Mouse (Mus musculus) embryonic facial prominence, embryonic 11.5 days (tissue): ENCODE results near the gene C1qtnf1. TPM values are rescaled to one million over a fixed set of nuclear protein-coding genes. Genes with fewer than 3 reads are reported as not detected.
A peak's percentile ranks its signal among the peaks of the same experiment; 100 is the strongest.

Experiments used
- ATAC-seq: fragments of 200-750 bp; cut with Nextera tagmentation; replicated peaks from 2 replicates; pipeline ENCODE4 v1.8.0; 2017; ENCODE audit warnings: low read depth; ENCODE audit not compliant: insufficient number of reproducible peaks, low FRiP score, low TSS enrichment
- DNase-seq: peaks from one replicate; pipeline ENCODE4 v3.0.0-alpha.2; 2015; ENCODE audit warnings: low spot score
- H3K27ac ChIP-seq: fragments of 300-500 bp; sonication (generic); replicated peaks from 2 replicates; pipeline ENCODE4 v1.5.1; 2014; ENCODE audit warnings: mild to moderate bottlenecking, low read depth, low read length, control low read depth
- H3K27me3 ChIP-seq: fragments of 300-500 bp; sonication (generic); 2 replicates; pipeline ENCODE4 v1.6.1; 2014; ENCODE audit warnings: mild to moderate bottlenecking, low read length, moderate library complexity, mixed read lengths; ENCODE audit not compliant: control insufficient read depth, insufficient read depth
- H3K36me3 ChIP-seq: fragments of 300-500 bp; sonication (generic); replicated peaks from 2 replicates; pipeline ENCODE4 v1.6.1; 2014; ENCODE audit warnings: low read depth, mild to moderate bottlenecking, low read length, moderate library complexity, mixed read lengths; ENCODE audit not compliant: control insufficient read depth, insufficient read depth
- H3K4me1 ChIP-seq: fragments of 300-500 bp; sonication (generic); 2 replicates; pipeline ENCODE4 v1.6.1; 2014; ENCODE audit warnings: low read length, mixed read lengths; ENCODE audit not compliant: control insufficient read depth, insufficient read depth
- H3K4me2 ChIP-seq: fragments of 300-500 bp; sonication (generic); 2 replicates; pipeline ENCODE4 v1.6.1; 2014; ENCODE audit warnings: low read depth, mild to moderate bottlenecking, control low read depth, low read length, moderate library complexity
- H3K4me3 ChIP-seq: fragments of 300-500 bp; sonication (generic); 2 replicates; pipeline ENCODE4 v1.5.1; 2014; ENCODE audit warnings: low read depth, low read length, control low read depth
- H3K9ac ChIP-seq: fragments of 300-500 bp; sonication (generic); replicated peaks from 2 replicates; pipeline ENCODE4 v1.6.1; 2014; ENCODE audit warnings: mild to moderate bottlenecking, control low read depth, low read length
- H3K9me3 ChIP-seq: fragments of 300-500 bp; sonication (generic); replicated peaks from 2 replicates; pipeline ENCODE4 v1.6.1; 2016; ENCODE audit warnings: mild to moderate bottlenecking, low read length, inconsistent platforms, mixed read lengths; ENCODE audit not compliant: control insufficient read depth
- WGBS: fragments of 180-500 bp; shearing (Covaris S2); extraction: QIAGEN DNeasy Blood & Tissue Kit; methylation state at CpG from one replicate; pipeline ENCODE4 v1.1.7; 2014; 5-methylcytosine and 5-hydroxymethylcytosine counted together
- polyA plus RNA-seq: library from polyadenylated mRNA; unstranded; fragments of >200 nt; fragmentation: Nextera tagmentation; extraction: Ambion mirVana; gene quantifications from 2 replicates; pipeline ENCODE4 v1.2.1, GENCODE M21; 2014

Gene C1qtnf1
- polyA plus RNA-seq, 1 experiment from 2014 or later: 5.0 TPM

DNA sequence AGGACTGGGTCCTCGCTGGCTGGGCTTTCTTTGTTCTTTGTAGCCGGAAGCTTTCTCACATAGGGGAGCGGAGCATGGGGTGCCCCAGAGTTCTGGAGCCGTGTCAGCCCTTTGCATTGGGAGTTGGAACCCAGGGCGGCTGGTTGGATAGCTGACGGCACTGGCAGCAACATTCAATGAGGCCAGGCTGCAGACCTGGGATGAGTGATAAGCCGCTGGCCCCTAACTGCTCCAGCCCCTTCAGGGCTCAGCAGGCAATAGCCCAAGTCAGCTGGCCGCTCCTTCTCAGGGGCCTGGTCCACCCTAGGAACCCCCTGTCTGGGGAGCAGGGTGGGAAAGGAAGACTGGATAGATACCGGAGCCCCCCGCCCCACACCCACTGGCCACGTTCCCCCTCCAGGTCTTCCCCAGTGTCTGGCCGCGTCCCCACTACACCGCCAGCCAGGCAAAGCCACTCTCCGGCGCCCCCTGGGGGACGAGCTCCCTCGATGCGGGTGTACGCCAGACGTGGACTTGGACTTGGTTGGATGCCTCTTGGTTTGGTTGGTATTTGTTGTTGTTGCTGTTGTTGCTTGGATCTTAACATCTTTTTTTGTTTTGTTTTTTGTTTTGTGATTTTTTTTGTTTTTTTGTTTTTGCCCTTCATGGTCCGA is 62.7 kb downstream of the C1qtnf1 start:
- DNase-seq (peak; percentile 83), ATAC-seq (peak; percentile 25; the same call in 1 of the 2 replicates)
- Histone ChIP-seq H3K9me3 (no peaks in the 10 kb centered on the region), H3K36me3 (no peaks in the 10 kb centered on the region), H3K9ac (peak overlapping the region; percentile 34), H3K4me1 (peaks cover 8% of the 10 kb centered on the region), H3K27me3 (no peaks in the 10 kb centered on the region), H3K27ac (no peak overlapping the region), H3K4me3 (no peak overlapping the region), H3K4me2 (peak overlapping the region; percentile 29)
- WGBS: 15% methylated on average over 22 of the region's 22 CpGs

GRCm38 (mm10) chr11:118491230-118491629 is 63.2 kb downstream of the C1qtnf1 start:
- no peak overlapping the region for H3K4me3 ChIP-seq
- H3K9ac ChIP-seq: no peak overlapping the region
- H3K36me3 ChIP-seq: no peaks in the 10 kb centered on the region
- H3K9me3 ChIP-seq: no peaks in the 10 kb centered on the region
- ATAC-seq (no peak), DNase-seq (no peak)
- 89% methylated on average over 7 of the region's 7 CpGs for WGBS
- H3K4me1 ChIP-seq: peaks cover 8% of the 10 kb centered on the region
- H3K27me3 ChIP-seq: no peaks in the 10 kb centered on the region
- H3K4me2 ChIP-seq: no peak overlapping the region
- no peak overlapping the region for H3K27ac ChIP-seq

- H3K9me3 ChIP-seq: no peaks in the 10 kb centered on the region
- no peaks in the 10 kb centered on the region for H3K36me3 ChIP-seq
- no peak overlapping the region for H3K4me2 ChIP-seq
- H3K4me1 ChIP-seq: peaks cover 8% of the 10 kb centered on the region
- no peak for DNase-seq
- no peak overlapping the region; the same call in 1 of the 2 replicates for H3K27ac ChIP-seq
- H3K9ac ChIP-seq: no peak overlapping the region
- H3K27me3 ChIP-seq: no peaks in the 10 kb centered on the region
- ATAC-seq: no peak
- WGBS: 83% methylated on average over 2 of the region's 2 CpGs
- no peak overlapping the region for H3K4me3 ChIP-seq
Measured at GRCm38 (mm10) chr11:118493458-118493857, 65.5 kb downstream of the C1qtnf1 start.

DNA sequence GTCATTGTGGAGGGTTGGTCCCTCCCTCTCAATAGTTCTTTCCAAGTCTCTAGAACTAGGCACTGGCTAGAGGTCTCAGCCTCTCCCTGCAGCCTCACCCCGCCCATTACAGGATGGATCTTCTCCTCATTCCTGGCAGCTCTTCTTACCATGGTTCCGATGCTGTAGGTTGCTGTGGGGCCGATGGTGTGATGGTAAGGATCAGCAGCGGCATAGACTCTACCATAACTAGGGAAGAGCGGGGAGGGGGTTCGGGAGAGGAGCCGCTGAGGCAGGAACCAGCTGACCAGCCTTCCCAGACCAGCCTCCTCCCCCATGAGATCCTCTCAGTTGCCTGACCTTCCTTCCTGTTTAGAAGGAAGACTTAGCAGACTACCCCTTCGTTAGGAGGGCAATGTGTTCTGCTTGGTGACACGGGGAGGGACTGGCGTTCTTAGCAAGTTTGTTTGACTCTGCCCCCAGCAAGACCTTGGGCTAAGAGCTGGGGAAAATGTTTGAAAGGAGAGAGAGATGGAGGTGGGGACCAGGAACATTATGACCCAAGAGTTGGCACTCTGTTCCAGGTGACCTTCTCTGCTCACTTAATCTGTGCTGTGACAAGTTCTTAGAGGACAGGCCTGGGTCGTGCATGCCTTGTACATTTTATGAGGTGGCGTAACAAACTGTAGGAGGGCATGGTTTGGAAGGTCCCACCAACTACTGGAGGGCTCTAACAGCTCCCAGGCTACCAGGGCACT is 66.2 kb downstream of the C1qtnf1 start:
- H3K27ac ChIP-seq: no peak overlapping the region
- 78% methylated on average over 12 of the region's 12 CpGs for WGBS
- H3K9ac ChIP-seq: no peak overlapping the region
- peaks cover 8% of the 10 kb centered on the region for H3K4me1 ChIP-seq
- H3K9me3 ChIP-seq: no peaks in the 10 kb centered on the region
- DNase-seq: no peak
- no peaks in the 10 kb centered on the region for H3K27me3 ChIP-seq
- no peak for ATAC-seq
- H3K4me3 ChIP-seq: no peak overlapping the region
- H3K36me3 ChIP-seq: no peaks in the 10 kb centered on the region
- no peak overlapping the region for H3K4me2 ChIP-seq

DNA sequence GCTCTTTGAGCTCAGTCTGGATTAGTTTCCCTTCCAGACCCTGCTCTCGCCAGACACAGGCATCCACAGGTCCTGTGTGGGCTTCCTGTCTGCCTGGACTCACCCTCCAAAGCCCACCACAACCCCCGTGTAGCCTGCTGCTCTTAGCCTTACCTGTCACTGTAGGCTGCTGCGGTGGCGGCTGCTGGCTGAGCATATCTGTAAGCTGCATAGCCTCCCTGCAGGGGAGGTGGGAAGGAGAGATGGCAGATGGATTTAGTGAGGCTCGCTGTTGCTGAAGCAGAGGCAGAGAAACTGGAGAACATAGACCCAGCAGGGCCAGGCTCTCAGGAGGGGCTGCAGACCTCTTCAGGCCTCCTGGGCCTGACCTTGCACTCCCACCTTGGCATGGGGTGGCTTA is 67.1 kb downstream of the C1qtnf1 start:
- no peaks in the 10 kb centered on the region for H3K36me3 ChIP-seq
- H3K27me3 ChIP-seq: no peaks in the 10 kb centered on the region
- DNase-seq (no peak), ATAC-seq (no peak)
- no peak overlapping the region for H3K4me2 ChIP-seq
- peaks cover 8% of the 10 kb centered on the region for H3K4me1 ChIP-seq
- 36% methylated on average over 5 of the region's 5 CpGs for WGBS
- no peak overlapping the region for H3K27ac ChIP-seq
- no peaks in the 10 kb centered on the region for H3K9me3 ChIP-seq
- no peak overlapping the region for H3K9ac ChIP-seq
- H3K4me3 ChIP-seq: no peak overlapping the region

DNA sequence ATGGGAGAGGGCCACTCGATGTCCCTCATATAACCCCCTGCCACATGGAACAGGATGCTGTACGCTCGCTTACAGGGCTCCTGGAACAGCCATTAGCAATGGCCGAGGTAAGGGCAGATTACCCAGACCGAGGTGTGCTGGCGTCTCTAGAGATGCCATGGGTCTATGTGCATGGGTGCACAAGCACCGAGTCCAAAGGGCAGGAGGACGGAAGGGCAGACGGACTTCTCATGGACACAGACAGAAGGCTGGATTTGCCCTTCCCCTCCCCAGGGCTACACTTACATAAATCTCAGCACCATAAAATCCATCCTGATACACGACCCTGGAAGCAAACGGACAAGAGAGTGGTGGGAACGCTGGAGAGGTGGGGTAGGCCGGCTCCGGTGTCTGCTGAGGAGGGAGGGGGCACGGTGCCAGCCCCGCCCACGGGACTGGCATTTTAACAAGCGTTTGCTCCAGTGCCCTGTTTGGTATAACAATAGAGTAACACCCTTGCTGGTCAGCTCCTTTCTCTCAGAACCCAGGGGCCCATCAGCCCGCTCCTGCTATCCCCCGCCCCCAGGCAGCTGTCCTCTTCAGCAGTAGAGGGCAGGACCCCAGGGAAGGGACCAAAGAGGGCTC is 68.2 kb downstream of the C1qtnf1 start:
- Histone ChIP-seq H3K4me1 (no peaks in the 10 kb centered on the region), H3K9ac (no peak overlapping the region), H3K36me3 (no peaks in the 10 kb centered on the region), H3K27ac (no peak overlapping the region), H3K4me2 (no peak overlapping the region), H3K27me3 (no peaks in the 10 kb centered on the region), H3K9me3 (no peaks in the 10 kb centered on the region), H3K4me3 (no peak overlapping the region)
- WGBS: 56% methylated on average over 20 of the region's 20 CpGs
- DNase-seq (no peak), ATAC-seq (no peak)

Other genes with a start within 250 kb of the C1qtnf1 start
- gene Cyth1, start 179.6 kb upstream of the C1qtnf1 start, polyA plus RNA-seq: 10.3 and 11.4 TPM in 2 replicates
- gene Usp36, start 138.0 kb upstream of the C1qtnf1 start, polyA plus RNA-seq: 8.1 and 10.4 TPM in 2 replicates
- gene Cep295nl, start 85.7 kb upstream of the C1qtnf1 start, polyA plus RNA-seq: 0.21 and 0.76 TPM in 2 replicates
- 73.2 and 75.7 TPM in 2 replicates for gene Timp2, start 72.5 kb upstream of the C1qtnf1 start, polyA plus RNA-seq
- 1.0 and 1.7 TPM in 2 replicates for gene Lgals3bp, start 26.1 kb upstream of the C1qtnf1 start, polyA plus RNA-seq
- 19.5 and 23.2 TPM in 2 replicates for gene Cant1, start 9.1 kb upstream of the C1qtnf1 start, polyA plus RNA-seq
- 5.0 and 5.9 TPM in 2 replicates for gene Engase, start 48.6 kb downstream of the C1qtnf1 start, polyA plus RNA-seq